Mouse (Mus musculus) megakaryocyte, embryonic 14.5 days (primary cell): ENCODE data around the gene Tmem233.

Experiments used
- FLI1 ChIP-seq: IDR thresholded peaks from 2 replicates; pipeline ENCODE4 v1.6.1; 2012; ENCODE audit warnings: low read length, inconsistent platforms, mixed read lengths
- GATA1 ChIP-seq: IDR thresholded peaks from 3 replicates; pipeline ENCODE4 v1.6.1; 2012; ENCODE audit warnings: mixed read lengths, low read length, inconsistent platforms, borderline replicate concordance

GRCm38 (mm10) chr5:116083081-116083480, at the start of gene Tmem233:
- TF ChIP-seq FLI1, result no peak
- TF ChIP-seq GATA1, result no peak
